Mouse (Mus musculus) bone marrow, adult 2 months (tissue): ENCODE measurements around the gene Ntng1. TPM values are rescaled to one million over a fixed set of nuclear protein-coding genes. Genes with fewer than 3 reads are reported as not detected.

Experiments
- H3K27ac ChIP-seq: fragments of 200-500 bp; 2 replicates; pipeline ENCODE4 v1.5.1; 2012; ENCODE audit warnings: low read depth, mild to moderate bottlenecking, control low read depth, inconsistent platforms, low read length; ENCODE audit not compliant: control insufficient read depth, poor library complexity, insufficient read depth
- H3K4me1 ChIP-seq: fragments of 200-500 bp; 2 replicates; pipeline ENCODE4 v1.6.1; 2011; ENCODE audit warnings: low read length; ENCODE audit not compliant: control insufficient read depth, insufficient read depth
- H3K4me3 ChIP-seq: fragments of 200-500 bp; replicated peaks from 2 replicates; pipeline ENCODE3; 2011; ENCODE audit warnings: mild to moderate bottlenecking, low read depth, low read length, control low read depth; ENCODE audit not compliant: control insufficient read depth
- CTCF ChIP-seq: fragments of 200-500 bp; IDR thresholded peaks from 2 replicates; pipeline ENCODE4 v1.5.1; 2011; ENCODE audit warnings: low read length, control low read depth; ENCODE audit not compliant: control insufficient read depth, insufficient read depth
- POLR2A ChIP-seq: fragments of 200-500 bp; IDR thresholded peaks from 2 replicates; pipeline ENCODE4 v1.6.1; 2011; ENCODE audit warnings: low read depth, mild to moderate bottlenecking, control low read depth, low read length, borderline replicate concordance; ENCODE audit not compliant: control insufficient read depth
- WGBS: fragments of 180-500 bp; shearing (Covaris S2); methylation state at CpG from one replicate; pipeline ENCODE4 v1.1.7; 2018; 5-methylcytosine and 5-hydroxymethylcytosine counted together
- polyA plus RNA-seq: library from polyadenylated mRNA; stranded (reverse); fragments of >200 nt; gene quantifications from 2 replicates; pipeline ENCODE4 v1.2.4, GENCODE M21; 2011; ENCODE audit warnings: low replicate concordance; ENCODE audit not compliant: missing spikeins, insufficient read depth, insufficient read length

The Ntng1 gene
- not detected in 2 replicates for polyA plus RNA-seq

GRCm38 (mm10) chr3:110143206-110144061 is at the start of gene Ntng1:
Gene Ntng1 (minus strand): TSS chr3:110144011.
- 1% methylated on average over 52 of the region's 52 CpGs for WGBS
- no peak within 1 kb of the TSS for H3K27ac ChIP-seq
- no peak within 1 kb of the TSS for H3K4me3 ChIP-seq
- H3K4me1 ChIP-seq, result peaks cover 1% of the 10 kb centered on the region
- no peak for TF ChIP-seq CTCF

DNA sequence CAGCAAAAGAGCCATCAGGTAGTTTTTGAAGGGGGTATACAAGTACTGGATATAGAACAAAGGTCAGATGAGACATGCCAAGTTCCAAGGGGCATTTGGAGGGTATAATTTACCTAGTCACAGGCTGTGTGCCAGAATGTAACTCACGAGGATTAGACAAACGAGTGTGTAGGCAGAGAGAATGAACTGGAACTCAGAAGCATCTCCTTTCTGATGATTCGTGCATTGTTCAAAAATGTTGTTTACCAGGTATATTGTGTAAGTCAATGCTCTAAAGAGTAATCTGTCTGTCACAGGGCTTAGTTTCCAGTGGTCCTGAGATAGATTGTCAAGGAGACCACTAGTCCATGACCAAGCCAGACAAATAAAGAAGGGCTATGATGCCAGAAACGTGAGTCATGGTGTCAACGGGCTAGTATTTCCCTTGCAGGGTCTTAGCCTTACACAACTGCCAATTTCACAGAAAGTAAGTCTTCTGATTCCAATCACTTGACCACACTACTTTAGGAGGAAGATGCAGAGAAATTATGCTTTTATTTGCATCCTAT is 43.7 kb upstream of the Ntng1 start:
- Histone ChIP-seq H3K4me3 (no peak overlapping the region), H3K27ac (no peak overlapping the region), H3K4me1 (no peaks in the 10 kb centered on the region)
- WGBS, result 78% methylated on average over 5 of the region's 5 CpGs
- TF ChIP-seq CTCF, result no peak
- TF ChIP-seq POLR2A, result no peak

DNA sequence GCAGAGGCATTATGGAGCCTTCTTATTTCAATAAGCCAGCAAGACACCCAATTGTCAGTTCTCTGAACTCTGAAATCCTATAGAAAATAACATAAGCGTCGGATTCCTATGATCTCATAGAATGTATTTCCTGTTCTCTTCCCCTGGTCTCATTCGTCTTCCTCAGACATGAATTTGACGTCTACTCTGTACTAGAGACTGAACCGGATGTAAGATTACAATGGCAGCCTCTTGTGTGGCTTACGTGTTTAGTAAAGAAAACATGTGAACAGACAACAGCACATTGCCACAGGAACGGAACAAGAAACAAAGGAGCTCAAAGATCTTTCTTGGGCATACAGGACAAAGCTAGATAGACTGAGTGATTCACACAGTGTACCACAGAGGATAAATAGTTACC is 5.3 kb upstream of the Ntng1 start:
- Histone ChIP-seq H3K27ac (no peak overlapping the region), H3K4me1 (no peaks in the 10 kb centered on the region), H3K4me3 (no peak overlapping the region)
- TF ChIP-seq CTCF (no peak), POLR2A (no peak)
- WGBS, result 35% methylated on average over 7 of the region's 7 CpGs

GRCm38 (mm10) chr3:110144301-110145055 is 667 bp upstream of the Ntng1 start:
- WGBS, result 48% methylated on average over 6 of the region's 6 CpGs
- TF ChIP-seq POLR2A (no peak), CTCF (no peak)
- Histone ChIP-seq H3K4me3 (no peak overlapping the region), H3K4me1 (peaks cover 1% of the 10 kb centered on the region), H3K27ac (no peak overlapping the region)

GRCm38 (mm10) chr3:110142314-110143205 is 1.3 kb downstream of the Ntng1 start:
- no peak for TF ChIP-seq POLR2A
- TF ChIP-seq CTCF, result no peak

DNA sequence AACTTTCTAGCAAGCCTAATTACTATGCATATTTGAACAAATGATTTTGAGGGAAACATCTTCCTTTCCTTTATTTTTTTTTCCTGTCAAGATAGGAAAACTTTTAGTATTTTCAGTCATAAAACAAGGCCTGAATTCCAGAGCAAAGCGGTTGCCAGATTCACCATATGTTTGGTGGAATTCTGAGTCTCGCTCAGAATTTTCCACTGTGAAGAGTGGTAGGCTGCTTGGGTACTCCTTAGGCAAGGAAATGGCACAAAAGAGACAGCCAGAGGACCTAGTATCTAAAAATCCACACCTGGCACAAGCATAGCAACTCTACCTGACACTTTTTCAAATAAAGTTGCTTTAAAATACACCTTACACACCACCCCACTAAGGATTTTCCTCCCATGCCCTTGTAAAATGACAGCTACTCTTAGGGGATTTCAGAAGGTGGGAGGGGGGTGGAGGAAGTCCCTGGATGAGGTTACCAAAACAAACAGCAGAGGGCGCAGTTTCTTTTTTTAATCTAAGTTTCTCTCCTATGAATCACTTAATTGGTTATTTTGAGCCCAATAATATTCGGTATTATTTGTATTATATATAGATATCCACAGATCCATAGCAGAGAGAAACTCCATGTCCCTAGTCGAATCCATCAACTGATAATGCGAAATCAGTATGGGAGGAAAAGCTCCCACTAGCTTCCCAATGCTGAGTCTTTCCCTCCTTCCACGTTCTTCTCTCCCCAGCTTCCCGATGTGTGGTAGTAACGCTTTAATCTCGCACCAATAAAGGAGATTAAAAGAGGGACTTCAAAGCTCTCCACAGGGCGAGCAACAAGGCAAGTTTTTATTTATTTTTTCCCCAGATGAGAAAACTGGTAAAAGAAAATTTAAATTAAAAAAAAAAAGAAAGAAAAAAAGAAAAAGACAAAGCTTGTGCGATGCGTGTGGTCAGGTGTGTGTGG is 2.2 kb downstream of the Ntng1 start:
- Histone ChIP-seq H3K4me1 (peaks cover 1% of the 10 kb centered on the region), H3K4me3 (no peak overlapping the region), H3K27ac (no peak overlapping the region)
- no peak for TF ChIP-seq POLR2A
- no peak for TF ChIP-seq CTCF
- WGBS, result 7% methylated on average over 13 of the region's 13 CpGs

More at GRCm38 (mm10) chr3:110142314-110143205, 1.3 kb downstream of the Ntng1 start:
- Histone ChIP-seq H3K4me1 (peaks cover 1% of the 10 kb centered on the region), H3K27ac (no peak overlapping the region), H3K4me3 (no peak overlapping the region)
- under 1% methylated on average over 77 of the region's 77 CpGs for WGBS

DNA sequence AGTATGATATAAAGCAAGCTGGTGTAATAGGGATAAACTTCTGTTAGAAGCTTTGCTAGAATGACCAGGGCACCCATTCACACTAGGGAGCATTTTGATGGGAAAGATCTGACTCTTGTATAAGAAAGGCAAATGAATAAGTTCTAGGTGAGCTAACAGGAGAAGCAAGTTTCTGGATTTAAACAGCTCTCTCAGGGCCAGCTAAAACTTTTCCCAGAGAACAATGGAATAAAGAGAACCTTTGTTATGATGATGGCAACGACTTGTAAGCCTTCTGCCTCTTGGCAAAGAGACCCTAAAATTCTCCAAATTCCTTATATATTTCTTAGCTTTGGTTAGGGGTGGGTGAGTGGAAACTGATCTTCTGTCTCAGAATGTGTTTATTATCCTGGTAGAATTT is 7.7 kb downstream of the Ntng1 start:
- WGBS, result 51% methylated on average over 1 of the region's 1 CpGs
- Histone ChIP-seq H3K4me1 (no peaks in the 10 kb centered on the region), H3K4me3 (no peak overlapping the region), H3K27ac (no peak overlapping the region)
- TF ChIP-seq CTCF (no peak), POLR2A (no peak)
